Mouse (Mus musculus) MEL (cell line): ENCODE measurements around the gene P3h2. TPM values are rescaled to one million over a fixed set of nuclear protein-coding genes. Genes with fewer than 3 reads are reported as not detected.

ENCODE experiments used
- DNase-seq: peaks from one replicate; pipeline ENCODE4 v3.0.0; 2011; ENCODE audit warnings: low read depth, low spot score
- H3K27ac ChIP-seq: 2 replicates; pipeline ENCODE4 v1.5.1; 2012; ENCODE audit warnings: low read depth, mild to moderate bottlenecking, control low read depth, low read length, moderate library complexity; ENCODE audit not compliant: control insufficient read depth
- H3K27me3 ChIP-seq, 2 experiments: fragments of 150-350 bp in 1 of 2; sonication (generic) in 1 of 2; 2 replicates each; pipeline ENCODE4 v1.6.1; 2012; ENCODE audit warnings: low read length in 2 of 2, mild to moderate bottlenecking in 2 of 2, improper control_type of control experiment in 1 of 2, moderate library complexity in 1 of 2; ENCODE audit not compliant: insufficient read depth in 2 of 2, control insufficient read depth in 1 of 2
- H3K36me3 ChIP-seq, 2 experiments: 2 replicates each; pipeline ENCODE4 v1.6.1; 2012 to 2014; ENCODE audit warnings: low read length in 2 of 2, improper control_type of control experiment in 1 of 2, inconsistent platforms in 1 of 2, mild to moderate bottlenecking in 1 of 2; ENCODE audit not compliant: insufficient read depth in 2 of 2, control insufficient read depth in 1 of 2
- H3K4me1 ChIP-seq, 2 experiments: fragments of 150-350 bp in 1 of 2; sonication (generic) in 1 of 2; 2 replicates each; pipeline ENCODE4 v1.6.1; 2012; ENCODE audit warnings: low read length in 2 of 2, improper control_type of control experiment in 1 of 2, mild to moderate bottlenecking in 1 of 2; ENCODE audit not compliant: insufficient read depth in 2 of 2, control insufficient read depth in 1 of 2
- H3K4me3 ChIP-seq, 2 experiments: fragments of 150-350 bp in 1 of 2; sonication (generic) in 1 of 2; 2 replicates each; pipeline ENCODE4 v1.5.1; 2012; ENCODE audit warnings: low read depth in 2 of 2, low read length in 2 of 2, mild to moderate bottlenecking in 2 of 2, moderate library complexity in 2 of 2, control low read depth in 1 of 2, improper control_type of control experiment in 1 of 2; ENCODE audit not compliant: control insufficient read depth in 1 of 2, insufficient read depth in 1 of 2
- H3K79me2 ChIP-seq: 2 replicates; pipeline ENCODE4 v1.6.1; 2012; ENCODE audit warnings: mild to moderate bottlenecking, low read length, moderate library complexity; ENCODE audit not compliant: control insufficient read depth, poor library complexity, insufficient read depth
- H3K9ac ChIP-seq: 2 replicates; pipeline ENCODE4 v1.6.1; 2012; ENCODE audit warnings: low read depth, mild to moderate bottlenecking, control low read depth, low read length, moderate library complexity; ENCODE audit not compliant: control insufficient read depth, poor library complexity, severe bottlenecking
- H3K9me3 ChIP-seq: fragments of 150-350 bp; sonication (generic); replicated peaks from 2 replicates; pipeline ENCODE4 v1.6.1; 2012; ENCODE audit warnings: mild to moderate bottlenecking, low read length, improper control_type of control experiment, moderate library complexity; ENCODE audit not compliant: insufficient read depth
- CTCF ChIP-seq, 3 experiments: IDR thresholded peaks in 2 of 3; conservative IDR thresholded peaks in 1 of 3; 2 replicates each; pipeline ENCODE4 v1.5.1; 2011 to 2012; ENCODE audit warnings: low read length in 3 of 3, low read depth in 2 of 3, mild to moderate bottlenecking in 2 of 3, improper control_type of control experiment in 1 of 3, inconsistent platforms in 1 of 3, mixed read lengths in 1 of 3, moderate library complexity in 1 of 3; ENCODE audit not compliant: control insufficient read depth in 1 of 3, insufficient read depth in 1 of 3, poor library complexity in 1 of 3, severe bottlenecking in 1 of 3
- GATA1 ChIP-seq: IDR thresholded peaks from 2 replicates; pipeline ENCODE4 v1.6.1; 2011; ENCODE audit warnings: low read depth, low read length, improper control_type of control experiment
- HCFC1 ChIP-seq: IDR thresholded peaks from 2 replicates; pipeline ENCODE4 v1.6.1; 2012; ENCODE audit warnings: low read depth, mild to moderate bottlenecking, inconsistent platforms, low read length, improper control_type of control experiment, moderate library complexity
- MEF2A ChIP-seq: IDR thresholded peaks from 2 replicates; pipeline ENCODE4 v1.6.1; 2014; ENCODE audit warnings: low read depth, mild to moderate bottlenecking, inconsistent platforms, low read length, improper control_type of control experiment; ENCODE audit not compliant: poor library complexity, insufficient replicate concordance, severe bottlenecking; ENCODE audit errors: extremely low read depth
- MXI1 ChIP-seq: IDR thresholded peaks from 2 replicates; pipeline ENCODE4 v1.6.1; 2011; ENCODE audit warnings: mild to moderate bottlenecking, low read depth, low read length, improper control_type of control experiment
- POLR2AphosphoS2 ChIP-seq: IDR thresholded peaks from 2 replicates; pipeline ENCODE4 v1.6.1; 2011; ENCODE audit warnings: low read length, improper control_type of control experiment
- TAL1 ChIP-seq: IDR thresholded peaks from 2 replicates; pipeline ENCODE4 v1.6.1; 2012; ENCODE audit warnings: mild to moderate bottlenecking, inconsistent platforms, low read length, moderate library complexity, mixed read lengths
- ZC3H11A ChIP-seq: IDR thresholded peaks from 2 replicates; pipeline ENCODE4 v1.6.1; 2012; ENCODE audit warnings: low read depth, mild to moderate bottlenecking, inconsistent platforms, low read length, improper control_type of control experiment
- ZKSCAN1 ChIP-seq: IDR thresholded peaks from 2 replicates; pipeline ENCODE4 v1.6.1; 2012; ENCODE audit warnings: low read depth, mild to moderate bottlenecking, inconsistent platforms, low read length, improper control_type of control experiment, moderate library complexity
- ZMIZ1 ChIP-seq: IDR thresholded peaks from 2 replicates; pipeline ENCODE4 v1.6.1; 2012; ENCODE audit warnings: low read depth, mild to moderate bottlenecking, inconsistent platforms, low read length, improper control_type of control experiment, moderate library complexity
- polyA plus RNA-seq, 2 experiments: library from polyadenylated mRNA; stranded (reverse) in 1 of 2; unstranded in 1 of 2; fragments of >175 nt in 1 of 2; fragments of >200 nt in 1 of 2; gene quantifications; 2 replicates each; pipeline versions ENCODE4 v1.2.1 to v1.2.4; 2012; ENCODE audit warnings: low replicate concordance in 2 of 2, low read depth in 1 of 2; ENCODE audit not compliant: insufficient read length in 2 of 2, insufficient read depth in 1 of 2, missing spikeins in 1 of 2
- total RNA-seq: library from RNA; depleted of rRNA; stranded (reverse); fragments of 300-350 nt; gene quantifications from 2 replicates; pipeline ENCODE4 v1.2.3, GENCODE M21; 2012

P3h2 gene
- total and polyA plus RNA-seq, 3 experiments: not detected

DNA sequence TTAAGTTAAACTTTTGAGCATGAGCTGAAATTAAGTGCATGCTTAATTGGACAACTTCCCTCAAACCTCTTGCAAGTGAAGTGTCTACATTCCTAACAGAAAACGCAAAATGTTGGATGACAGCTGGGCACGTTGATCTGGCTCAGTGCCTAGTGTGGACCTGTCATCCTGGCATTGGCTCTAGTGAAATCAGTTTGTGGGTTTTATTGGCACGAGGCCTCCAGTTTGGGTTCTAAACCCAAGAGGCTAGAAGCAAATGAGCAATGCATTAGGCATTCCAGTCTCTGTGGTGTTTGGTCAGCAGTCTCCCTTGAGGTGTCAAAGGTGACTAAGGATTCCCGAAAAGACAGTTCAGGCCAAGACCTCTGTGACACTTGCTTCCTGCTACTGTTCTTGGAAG lies 102.3 kb downstream of the P3h2 start:
- DNase-seq: no peak

DNA sequence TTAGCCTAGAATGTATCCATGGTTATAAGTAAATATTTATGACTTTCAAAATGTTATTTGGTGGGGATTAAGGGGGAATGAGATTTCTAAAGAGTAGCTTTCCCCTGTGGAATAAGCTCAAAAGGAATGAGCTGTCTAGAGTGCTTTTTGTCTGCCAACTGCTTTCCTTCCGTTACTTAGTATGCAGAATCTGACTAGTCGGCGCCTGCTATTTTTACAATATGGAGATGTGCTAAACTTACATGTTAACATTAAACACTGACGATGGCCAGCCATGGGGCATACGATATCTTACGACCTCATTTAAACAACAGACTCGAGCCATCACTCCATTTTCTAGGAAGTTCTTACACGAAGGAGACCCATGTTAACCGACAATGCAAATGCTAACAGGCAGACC lies 102.7 kb downstream of the P3h2 start:
- DNase-seq: no peak
- H3K27ac ChIP-seq: no peak overlapping the region
- H3K9me3 ChIP-seq: no peaks in the 10 kb centered on the region
- no peaks in the 10 kb centered on the region for H3K79me2 ChIP-seq
- no peak overlapping the region for H3K9ac ChIP-seq
- no peaks in the 10 kb centered on the region for H3K27me3 ChIP-seq
- no peak overlapping the region for H3K4me3 ChIP-seq
- no peaks in the 10 kb centered on the region for H3K36me3 ChIP-seq
- no peaks in the 10 kb centered on the region for H3K4me1 ChIP-seq
- no peak for TF ChIP-seq CTCF (IDR thresholded peaks at IDR 0.05 in 2 of 3, conservative IDR thresholded peaks at IDR 0.05 in 1 of 3; ENCODE audit: control insufficient read depth in 1 of 3, insufficient read depth in 1 of 3, low read depth in 2 of 3, low read length in 3 of 3, poor library complexity in 1 of 3, severe bottlenecking in 1 of 3)
- TF ChIP-seq MXI1: no peak
- no peak for TF ChIP-seq TAL1
- TF ChIP-seq ZC3H11A: no peak
- TF ChIP-seq ZKSCAN1: no peak
- TF ChIP-seq POLR2AphosphoS2: no peak
- TF ChIP-seq MEF2A: no peak

More for the DNA sequence above, 102.3 kb downstream of the P3h2 start:
- Histone ChIP-seq H3K9me3 (no peaks in the 10 kb centered on the region), H3K4me1 (no peaks in the 10 kb centered on the region), H3K27ac (no peak overlapping the region), H3K79me2 (no peaks in the 10 kb centered on the region), H3K4me3 (no peak overlapping the region), H3K36me3 (no peaks in the 10 kb centered on the region), H3K9ac (no peak overlapping the region), H3K27me3 (no peaks in the 10 kb centered on the region)
- no peak for TF ChIP-seq GATA1
- no peak for TF ChIP-seq ZMIZ1
- TF ChIP-seq HCFC1: no peak
- TF ChIP-seq, all 39 proteins: peak for 0

GRCm38 (mm10) chr16:25994605-25995004 lies 111.0 kb downstream of the P3h2 start:
- H3K4me1 ChIP-seq: no peaks in the 10 kb centered on the region
- no peaks in the 10 kb centered on the region for H3K36me3 ChIP-seq
- H3K9me3 ChIP-seq: no peaks in the 10 kb centered on the region
- no peaks in the 10 kb centered on the region for H3K27me3 ChIP-seq
- no peak overlapping the region for H3K4me3 ChIP-seq
- no peak overlapping the region for H3K27ac ChIP-seq
- no peaks in the 10 kb centered on the region for H3K79me2 ChIP-seq
- no peak overlapping the region for H3K9ac ChIP-seq
- TF ChIP-seq CTCF (IDR thresholded peaks at IDR 0.05 in 2 of 3, conservative IDR thresholded peaks at IDR 0.05 in 1 of 3; ENCODE audit: control insufficient read depth in 1 of 3, insufficient read depth in 1 of 3, low read depth in 2 of 3, low read length in 3 of 3, poor library complexity in 1 of 3, severe bottlenecking in 1 of 3): no peak
- DNase-seq: no peak
